In genomic region chr6:127723126-127723525, GRCm38 (mm10) we compare ENCODE assay signal across 13 mouse cellular contexts. TPM values are rescaled to one million over a fixed set of nuclear protein-coding genes. Genes with fewer than 3 reads are reported as not detected.
DNase-seq lines count a peak whose midpoint lies in the region; ATAC-seq lines count a peak whose summit lies in the region.
"Had no signal": no experiment of that assay in that cellular context is flagged by ENCODE, and none has a peak within 500 bp of the region (broad histone marks: within the 10 kb centered on the region; RNA-seq: fewer than 3 reads in every experiment).

No protein-coding gene starts in this region.

- peak overlapping the region; percentile 85 for H3K4me3 ChIP-seq in megakaryocyte, embryonic 14.5 days (replicated peaks)
- H3K4me3 ChIP-seq in hindbrain, embryonic 16.5 days (ENCODE audit: low read length) = no peak overlapping the region
- H3K4me3 ChIP-seq in limb, embryonic 10.5 days = no peak overlapping the region
- H3K4me3 ChIP-seq: intestine, embryonic 15.5 days; liver, embryonic 15.5 days; stomach, embryonic 15.5 days had no signal

- H3K9me3 ChIP-seq in megakaryocyte, embryonic 14.5 days = no peaks in the 10 kb centered on the region
- H3K9me3 ChIP-seq in hindbrain, embryonic 16.5 days (ENCODE audit: control insufficient read depth, low read length) = no peaks in the 10 kb centered on the region
- H3K9me3 ChIP-seq in limb, embryonic 10.5 days (replicated peaks) = no peaks in the 10 kb centered on the region
- H3K9me3 ChIP-seq: intestine, embryonic 15.5 days; liver, embryonic 15.5 days; stomach, embryonic 15.5 days had no signal

- H3K4me1 ChIP-seq in megakaryocyte, embryonic 14.5 days = peaks cover 68% of the 10 kb centered on the region
- H3K4me1 ChIP-seq in hindbrain, embryonic 16.5 days (ENCODE audit: control insufficient read depth, insufficient read depth, low read depth, low read length) = peaks cover 7% of the 10 kb centered on the region; the same call in 1 of the 2 replicates
- H3K4me1 ChIP-seq in limb, embryonic 10.5 days = peaks cover 2% of the 10 kb centered on the region; the same call in 1 of the 2 replicates
- H3K4me1 ChIP-seq: intestine, embryonic 15.5 days; liver, embryonic 15.5 days; stomach, embryonic 15.5 days had no signal

- peaks cover 7% of the 10 kb centered on the region for H3K27me3 ChIP-seq in megakaryocyte, embryonic 14.5 days (replicated peaks)
- H3K27me3 ChIP-seq in hindbrain, embryonic 16.5 days (replicated peaks; ENCODE audit: control insufficient read depth, insufficient read depth, low read length) = no peaks in the 10 kb centered on the region
- H3K27me3 ChIP-seq in limb, embryonic 10.5 days (ENCODE audit: low read depth, poor library complexity, severe bottlenecking) = no peaks in the 10 kb centered on the region
- H3K27me3 ChIP-seq: intestine, embryonic 15.5 days; liver, embryonic 15.5 days; stomach, embryonic 15.5 days had no signal

- no peak overlapping the region for H3K9ac ChIP-seq in hindbrain, embryonic 16.5 days (ENCODE audit: low read depth, low read length)
- H3K9ac ChIP-seq: intestine, embryonic 15.5 days; liver, embryonic 15.5 days; stomach, embryonic 15.5 days had no signal

- peak overlapping the region; percentile 46; the same call in 1 of the 2 replicates for H3K27ac ChIP-seq in hindbrain, embryonic 16.5 days (ENCODE audit: low read depth, low read length)
- no peak overlapping the region for H3K27ac ChIP-seq in limb, embryonic 10.5 days
- H3K27ac ChIP-seq: intestine, embryonic 15.5 days; liver, embryonic 15.5 days; stomach, embryonic 15.5 days had no signal

- peak; percentile 54 for DNase-seq in retina, embryonic 14.5 days (ENCODE audit: low spot score)
- DNase-seq in limb, embryonic 10.5 days (ENCODE audit: low spot score) = no peak
- DNase-seq in adrenal gland, postnatal 25 days = no peak
- DNase-seq: cerebellum, postnatal 14 days; gastrocnemius, postnatal 10 days had no signal

- WGBS in hindbrain, embryonic 16.5 days = 21% methylated on average over 8 of the region's 8 CpGs
- WGBS in limb, embryonic 10.5 days = 55% methylated on average over 8 of the region's 8 CpGs

- no peak for ATAC-seq in megakaryocyte, adult 5-6 weeks (ENCODE audit: poor library complexity, severe bottlenecking)
- ATAC-seq in common myeloid progenitor, adult 5-6 weeks (replicated peaks; ENCODE audit: low read depth, poor library complexity, severe bottlenecking) = 0 out of 2 replicates have a peak, but pooled peaks have one; percentile 18
- ATAC-seq in hindbrain, embryonic 16.5 days = no peak
- ATAC-seq: intestine, embryonic 15.5 days had no signal

- no peaks in the 10 kb centered on the region for H3K36me3 ChIP-seq in megakaryocyte, embryonic 14.5 days (replicated peaks; ENCODE audit: low read length)
- H3K36me3 ChIP-seq in hindbrain, embryonic 16.5 days (ENCODE audit: control insufficient read depth, insufficient read depth, low read length) = no peaks in the 10 kb centered on the region
- no peaks in the 10 kb centered on the region for H3K36me3 ChIP-seq in limb, embryonic 10.5 days
- H3K36me3 ChIP-seq: intestine, embryonic 15.5 days; liver, embryonic 15.5 days; stomach, embryonic 15.5 days had no signal

- H3K4me2 ChIP-seq in hindbrain, embryonic 16.5 days (ENCODE audit: low read length) = peak overlapping the region; percentile 12; the same call in 1 of the 2 replicates
- H3K4me2 ChIP-seq: intestine, embryonic 15.5 days; liver, embryonic 15.5 days; stomach, embryonic 15.5 days had no signal

RNA-seq across cellular contexts. Expression of gene Prmt8, which starts 46.1 kb away (rescaled TPM):
- polyA plus RNA-seq in megakaryocyte, embryonic 14.5 days (2012; ENCODE audit: insufficient read depth, low replicate concordance) = 0.21 and 2.2 TPM in 2 replicates
- total RNA-seq in megakaryocyte, adult 5-6 weeks (2015) = not detected in 2 replicates
- total RNA-seq in megakaryocyte, adult 5-6 weeks (2017) = not detected in 2 replicates
- total RNA-seq in common myeloid progenitor, adult 5-6 weeks (2017) = not detected in 2 replicates
- 35.2 and 37.0 TPM in 2 replicates for polyA plus RNA-seq in hindbrain, embryonic 16.5 days (2015; fragmentation: Nextera tagmentation; extraction: Ambion mirVana)
- polyA plus RNA-seq in limb, embryonic 10.5 days (2016; fragmentation: Nextera tagmentation; extraction: Ambion mirVana) = not detected in 2 replicates
- total RNA-seq in adrenal gland, postnatal 25 days (2021) = not detected in 2 replicates
- total RNA-seq: neutrophil, adult 5-6 weeks had no signal
- polyA plus RNA-seq: liver, embryonic 15.5 days had no signal
